Mouse (Mus musculus) liver, embryonic 13.5 days (tissue): ENCODE results near the gene Slc22a15. TPM values are rescaled to one million over a fixed set of nuclear protein-coding genes. Genes with fewer than 3 reads are reported as not detected.

Experiments
- ATAC-seq: fragments of 200-750 bp; cut with Nextera tagmentation; 2 replicates; pipeline ENCODE4 v1.8.0; 2017; ENCODE audit warnings: low read depth, mild to moderate bottlenecking, moderate number of reproducible peaks, moderate library complexity
- DNase-seq: peaks from one replicate; pipeline ENCODE4 v3.0.0; 2022
- H3K27ac ChIP-seq: fragments of 300-500 bp; sonication (generic); 2 replicates; pipeline ENCODE4 v1.5.1; 2015; ENCODE audit warnings: moderate library complexity, mild to moderate bottlenecking, inconsistent platforms
- H3K27me3 ChIP-seq: fragments of 300-500 bp; sonication (generic); 2 replicates; pipeline ENCODE4 v1.6.1; 2015; ENCODE audit warnings: mild to moderate bottlenecking, inconsistent platforms
- H3K36me3 ChIP-seq: fragments of 300-500 bp; sonication (generic); 2 replicates; pipeline ENCODE4 v1.6.1; 2015; ENCODE audit warnings: mild to moderate bottlenecking, inconsistent platforms
- H3K4me1 ChIP-seq: fragments of 300-500 bp; sonication (generic); replicated peaks from 2 replicates; pipeline ENCODE4 v1.6.1; 2015; ENCODE audit warnings: inconsistent platforms
- H3K4me2 ChIP-seq: fragments of 300-500 bp; sonication (generic); 2 replicates; pipeline ENCODE4 v1.6.1; 2015; ENCODE audit warnings: inconsistent platforms, mild to moderate bottlenecking, moderate library complexity
- H3K4me3 ChIP-seq: fragments of 300-500 bp; sonication (generic); replicated peaks from 2 replicates; pipeline ENCODE4 v1.5.1; 2015; ENCODE audit warnings: mild to moderate bottlenecking, inconsistent platforms
- H3K9ac ChIP-seq: fragments of 300-500 bp; sonication (generic); 2 replicates; pipeline ENCODE4 v1.6.1; 2015; ENCODE audit warnings: mild to moderate bottlenecking, inconsistent platforms
- H3K9me3 ChIP-seq: fragments of 300-500 bp; sonication (generic); replicated peaks from 2 replicates; pipeline ENCODE4 v1.6.1; 2016; ENCODE audit warnings: inconsistent platforms
- whole genome bisulfite sequencing: fragments of 180-500 bp; shearing (Covaris S2); methylation state at CpG from one replicate; pipeline ENCODE4 v1.1.7; 2015; ENCODE audit not compliant: insufficient replicate concordance; 5-methylcytosine and 5-hydroxymethylcytosine counted together
- polyA plus RNA-seq: library from polyadenylated mRNA; unstranded; fragments of >200 nt; fragmentation: Nextera tagmentation; extraction: Ambion mirVana; gene quantifications from 2 replicates; pipeline ENCODE4 v1.2.1, GENCODE M21; 2015

Gene Slc22a15
- polyA plus RNA-seq, 1 experiment from 2014 or later = 1.3 TPM

GRCm38 (mm10) chr3:101915048-101915801, 9.0 kb downstream of the Slc22a15 start:
- ATAC-seq (peak; percentile 81), DNase-seq (peak; percentile 2)
- no peaks in the 10 kb centered on the region; the same call in 1 of the 2 replicates for H3K4me1 ChIP-seq
- H3K27me3 ChIP-seq = no peaks in the 10 kb centered on the region
- H3K9ac ChIP-seq = no peak overlapping the region
- no peak overlapping the region for H3K4me2 ChIP-seq
- no peaks in the 10 kb centered on the region for H3K36me3 ChIP-seq
- no peak overlapping the region for H3K4me3 ChIP-seq
- H3K27ac ChIP-seq = no peak overlapping the region; the same call in 1 of the 2 replicates
- no peaks in the 10 kb centered on the region for H3K9me3 ChIP-seq
- 60% methylated on average over 14 of the region's 14 CpGs for WGBS

DNA sequence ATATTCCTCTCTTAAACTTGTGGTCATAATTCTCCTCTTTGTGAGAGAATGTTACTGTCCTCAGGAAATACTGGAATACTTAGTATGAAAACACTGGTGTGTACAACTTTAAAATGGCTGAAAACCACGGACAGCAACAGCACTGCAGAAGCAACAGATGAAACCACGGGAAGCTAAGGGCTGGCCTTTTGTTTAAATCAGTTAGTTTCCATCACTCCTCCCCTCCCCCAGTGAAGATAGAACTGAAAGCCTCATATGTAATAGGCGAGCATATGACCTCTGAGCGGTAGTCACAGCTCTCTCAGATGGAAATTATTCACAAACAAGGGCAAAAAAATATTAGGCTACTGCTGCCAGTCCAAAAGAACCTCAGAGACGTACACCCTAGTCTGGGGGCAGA, 10.0 kb downstream of the Slc22a15 start:
- no peak overlapping the region for H3K4me2 ChIP-seq
- H3K4me3 ChIP-seq = no peak overlapping the region
- no peak overlapping the region for H3K9ac ChIP-seq
- DNase-seq = no peak
- WGBS = 48% methylated on average over 5 of the region's 5 CpGs
- H3K9me3 ChIP-seq = no peaks in the 10 kb centered on the region
- H3K4me1 ChIP-seq = no peaks in the 10 kb centered on the region; the same call in 1 of the 2 replicates
- no peak for ATAC-seq
- H3K27ac ChIP-seq = no peak overlapping the region
- H3K27me3 ChIP-seq = no peaks in the 10 kb centered on the region
- H3K36me3 ChIP-seq = no peaks in the 10 kb centered on the region

DNA sequence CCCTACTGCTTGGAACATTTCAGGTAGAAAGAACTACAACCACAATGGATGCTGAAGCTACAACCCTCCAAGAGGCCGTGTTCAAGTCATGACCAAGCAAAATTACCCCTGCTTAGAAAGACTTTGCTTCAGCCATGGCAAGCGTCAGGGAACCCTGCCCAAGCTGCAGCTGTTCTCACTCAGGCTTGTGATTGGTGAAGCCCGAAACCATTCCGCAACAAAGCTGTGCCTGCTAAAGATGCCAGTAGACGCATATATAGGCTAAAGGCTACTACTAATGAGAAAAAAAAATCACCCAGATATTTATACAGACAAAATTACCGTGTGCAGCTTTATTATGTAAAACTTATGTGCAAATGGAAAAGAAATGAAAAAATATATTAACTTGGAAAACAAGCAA, 12.2 kb downstream of the Slc22a15 start:
- no peak overlapping the region for H3K4me2 ChIP-seq
- no peaks in the 10 kb centered on the region; the same call in 1 of the 2 replicates for H3K4me1 ChIP-seq
- H3K27ac ChIP-seq = no peak overlapping the region
- 70% methylated on average over 6 of the region's 6 CpGs for WGBS
- no peak overlapping the region for H3K9ac ChIP-seq
- ATAC-seq = no peak
- H3K4me3 ChIP-seq = no peak overlapping the region
- 0 out of 2 replicates have a peak, but pooled peaks cover 4% of the 10 kb centered on the region for H3K9me3 ChIP-seq
- no peaks in the 10 kb centered on the region for H3K27me3 ChIP-seq
- no peak for DNase-seq
- peaks cover 3% of the 10 kb centered on the region; the same call in 1 of the 2 replicates for H3K36me3 ChIP-seq

- ATAC-seq = no peak
- 45% methylated on average over 2 of the region's 2 CpGs for WGBS
- no peak for DNase-seq
- Histone ChIP-seq H3K36me3 (peaks cover 3% of the 10 kb centered on the region; the same call in 1 of the 2 replicates), H3K4me2 (no peak overlapping the region), H3K27me3 (no peaks in the 10 kb centered on the region), H3K9ac (no peak overlapping the region), H3K9me3 (0 out of 2 replicates have a peak, but pooled peaks cover 4% of the 10 kb centered on the region), H3K4me1 (peaks cover 6% of the 10 kb centered on the region; the same call in 1 of the 2 replicates), H3K27ac (no peak overlapping the region), H3K4me3 (no peak overlapping the region)
Measured at GRCm38 (mm10) chr3:101907049-101907448, 17.2 kb downstream of the Slc22a15 start.

GRCm38 (mm10) chr3:101904776-101905175, 19.5 kb downstream of the Slc22a15 start:
- no peak overlapping the region for H3K4me2 ChIP-seq
- 74% methylated on average over 7 of the region's 7 CpGs for WGBS
- H3K9me3 ChIP-seq = 0 out of 2 replicates have a peak, but pooled peaks cover 4% of the 10 kb centered on the region
- H3K27me3 ChIP-seq = no peaks in the 10 kb centered on the region
- H3K4me3 ChIP-seq = no peak overlapping the region
- peaks cover 3% of the 10 kb centered on the region; the same call in 1 of the 2 replicates for H3K36me3 ChIP-seq
- H3K9ac ChIP-seq = no peak overlapping the region
- DNase-seq = no peak
- H3K4me1 ChIP-seq = peaks cover 6% of the 10 kb centered on the region; the same call in 1 of the 2 replicates
- ATAC-seq = no peak
- H3K27ac ChIP-seq = no peak overlapping the region

DNA sequence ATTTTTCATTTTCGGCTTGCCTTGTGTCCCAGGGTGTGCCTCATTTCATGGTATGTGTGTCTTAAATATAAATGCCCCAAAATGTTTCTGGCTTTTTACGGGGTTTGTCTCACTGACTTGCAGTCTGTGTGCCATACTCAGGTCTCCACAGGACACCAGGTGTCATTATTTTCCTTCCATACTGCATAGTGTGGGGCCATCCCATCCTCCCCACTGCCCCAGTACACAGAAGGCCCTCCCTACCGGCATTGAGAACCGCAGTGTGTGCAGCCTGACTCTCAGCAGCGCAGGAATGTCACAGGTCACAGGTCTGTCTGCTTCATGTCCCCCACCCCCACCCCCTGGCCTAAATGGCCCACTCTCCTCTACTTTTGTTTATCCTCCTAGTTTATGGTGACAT, 21.2 kb downstream of the Slc22a15 start:
- Histone ChIP-seq H3K27ac (no peak overlapping the region), H3K27me3 (no peaks in the 10 kb centered on the region), H3K4me1 (peaks cover 6% of the 10 kb centered on the region; the same call in 1 of the 2 replicates), H3K36me3 (no peaks in the 10 kb centered on the region), H3K9me3 (no peaks in the 10 kb centered on the region), H3K4me3 (no peak overlapping the region), H3K9ac (no peak overlapping the region), H3K4me2 (no peak overlapping the region)
- no peak for DNase-seq
- 71% methylated on average over 5 of the region's 5 CpGs for WGBS
- no peak for ATAC-seq

DNA sequence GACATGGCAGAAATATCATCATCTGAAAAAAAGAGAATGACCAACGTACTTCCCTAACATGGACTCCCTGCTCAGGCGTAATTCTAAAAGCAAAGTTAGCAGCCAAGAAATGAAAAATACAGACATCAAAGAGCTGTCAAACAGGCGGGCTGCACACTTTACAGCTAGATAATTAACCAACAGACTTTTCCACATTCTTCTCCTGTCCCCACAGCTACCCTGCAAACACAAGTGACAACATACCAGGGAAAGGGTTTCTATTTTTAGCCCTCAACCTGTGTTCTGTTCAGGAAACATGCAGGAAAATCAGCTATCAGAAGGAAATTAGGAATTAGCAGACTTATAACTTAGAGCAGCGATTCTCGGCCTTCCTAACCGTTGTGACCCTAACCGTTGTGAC, 21.9 kb downstream of the Slc22a15 start:
- Histone ChIP-seq H3K9me3 (no peaks in the 10 kb centered on the region), H3K27me3 (no peaks in the 10 kb centered on the region), H3K4me3 (no peak overlapping the region), H3K9ac (no peak overlapping the region), H3K36me3 (no peaks in the 10 kb centered on the region), H3K4me1 (peaks cover 6% of the 10 kb centered on the region; the same call in 1 of the 2 replicates), H3K27ac (no peak overlapping the region), H3K4me2 (no peak overlapping the region)
- ATAC-seq (no peak), DNase-seq (no peak)
- 62% methylated on average over 7 of the region's 7 CpGs for WGBS

DNA sequence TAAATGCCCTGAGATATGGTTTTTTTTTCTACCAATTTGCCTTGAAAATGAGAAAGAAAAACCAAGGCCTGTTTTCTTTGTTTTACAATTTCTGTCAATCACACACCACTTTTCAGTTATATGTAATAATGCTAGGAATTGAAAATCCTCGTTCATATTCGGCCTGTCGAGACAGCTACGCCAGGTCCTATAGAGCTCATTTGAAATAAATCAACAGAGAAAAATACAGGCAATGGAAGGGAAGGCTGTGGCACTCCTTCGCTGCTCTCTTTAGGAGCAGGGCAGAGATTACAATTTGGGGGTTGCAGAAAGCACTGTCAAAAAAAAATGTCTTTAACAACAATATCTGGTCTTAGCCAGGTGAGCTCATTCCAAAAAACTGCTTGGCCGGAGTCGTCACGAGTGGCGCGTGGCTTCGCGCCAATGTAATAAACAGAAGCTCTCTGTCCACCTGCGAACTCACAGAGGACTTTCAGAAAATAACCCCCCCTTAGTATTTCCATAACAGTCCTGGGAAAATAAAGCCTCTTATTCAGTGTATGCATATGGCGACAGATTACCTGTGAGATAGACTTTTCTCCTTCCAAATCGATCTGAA, 26.8 kb downstream of the Slc22a15 start:
- DNase-seq (no peak), ATAC-seq (no peak)
- Histone ChIP-seq H3K27me3 (no peaks in the 10 kb centered on the region), H3K27ac (no peak overlapping the region), H3K4me3 (no peak overlapping the region), H3K4me1 (no peaks in the 10 kb centered on the region), H3K36me3 (no peaks in the 10 kb centered on the region), H3K9ac (no peak overlapping the region), H3K9me3 (no peaks in the 10 kb centered on the region), H3K4me2 (no peak overlapping the region)
- 80% methylated on average over 15 of the region's 15 CpGs for WGBS

GRCm38 (mm10) chr3:101896893-101897292, 27.4 kb downstream of the Slc22a15 start:
- no peaks in the 10 kb centered on the region for H3K27me3 ChIP-seq
- peak; percentile 36 for DNase-seq
- no peak overlapping the region for H3K9ac ChIP-seq
- no peaks in the 10 kb centered on the region for H3K9me3 ChIP-seq
- WGBS = 33% methylated on average over 9 of the region's 9 CpGs
- H3K4me3 ChIP-seq = no peak overlapping the region
- no peaks in the 10 kb centered on the region for H3K4me1 ChIP-seq
- no peak overlapping the region for H3K27ac ChIP-seq
- no peak overlapping the region for H3K4me2 ChIP-seq
- no peak for ATAC-seq
- H3K36me3 ChIP-seq = no peaks in the 10 kb centered on the region

DNA sequence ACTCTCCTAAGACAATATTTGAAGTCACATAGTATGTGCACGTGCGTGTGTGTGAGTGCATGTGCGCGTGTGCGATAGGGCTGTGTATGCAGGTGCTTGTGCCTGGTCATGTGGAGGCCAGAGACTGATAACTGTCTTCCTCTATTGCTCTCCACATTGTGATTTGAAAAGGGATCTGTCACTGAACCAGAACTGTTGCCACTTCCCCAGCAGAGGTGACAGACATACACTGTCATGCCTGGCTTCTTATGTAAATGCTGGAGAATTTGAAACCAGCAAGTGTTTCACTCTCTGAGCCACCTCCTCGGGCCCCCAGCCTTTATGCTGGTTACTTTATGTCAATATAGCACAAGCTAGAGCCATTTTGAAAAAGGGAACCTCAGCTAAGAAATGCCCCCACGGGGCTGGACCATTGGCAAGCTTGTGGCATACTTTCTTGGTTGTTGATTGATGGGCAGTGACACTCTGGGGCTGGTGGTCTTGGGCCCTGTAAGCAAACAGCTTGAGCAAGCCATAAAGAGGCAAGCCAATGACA, 28.8 kb downstream of the Slc22a15 start:
- no peak overlapping the region for H3K27ac ChIP-seq
- DNase-seq (no peak), ATAC-seq (no peak)
- H3K4me2 ChIP-seq = no peak overlapping the region
- no peaks in the 10 kb centered on the region for H3K9me3 ChIP-seq
- no peak overlapping the region for H3K4me3 ChIP-seq
- H3K27me3 ChIP-seq = no peaks in the 10 kb centered on the region
- 72% methylated on average over 7 of the region's 7 CpGs for WGBS
- no peak overlapping the region for H3K9ac ChIP-seq
- no peaks in the 10 kb centered on the region for H3K4me1 ChIP-seq
- no peaks in the 10 kb centered on the region for H3K36me3 ChIP-seq

GRCm38 (mm10) chr3:101885591-101885990, 38.7 kb downstream of the Slc22a15 start:
- no peaks in the 10 kb centered on the region for H3K9me3 ChIP-seq
- no peak overlapping the region for H3K4me3 ChIP-seq
- no peaks in the 10 kb centered on the region for H3K36me3 ChIP-seq
- DNase-seq (no peak), ATAC-seq (no peak)
- H3K27me3 ChIP-seq = no peaks in the 10 kb centered on the region
- no peaks in the 10 kb centered on the region for H3K4me1 ChIP-seq
- no peak overlapping the region for H3K27ac ChIP-seq
- no peak overlapping the region for H3K9ac ChIP-seq
- H3K4me2 ChIP-seq = no peak overlapping the region
- WGBS = 79% methylated on average over 3 of the region's 3 CpGs
